Comparison of ENCODE assay signal across 24 mouse cellular contexts in genomic region chr17:85661521-85661920, GRCm38 (mm10). TPM values are rescaled to one million over a fixed set of nuclear protein-coding genes. Genes with fewer than 3 reads are reported as not detected.
A peak's percentile ranks its signal among the peaks of the same experiment; 100 is the strongest.
DNase-seq lines count a peak whose midpoint lies in the region; ATAC-seq and TF ChIP-seq lines count a peak whose summit lies in the region.
"Had no signal": no experiment of that assay in that cellular context is flagged by ENCODE, and none has a peak within 500 bp of the region (broad histone marks: within the 10 kb centered on the region; RNA-seq: fewer than 3 reads in every experiment).

No protein-coding gene starts in this region.

- no peaks in the 10 kb centered on the region for H3K9me3 ChIP-seq in forebrain, embryonic 13.5 days (replicated peaks)
- H3K9me3 ChIP-seq: embryonic facial prominence, embryonic 10.5 days; forebrain, embryonic 15.5 days; heart, embryonic 12.5 days; hindbrain, embryonic 10.5 days; intestine, embryonic 15.5 days had no signal

- no peak for TF ChIP-seq CTCF in heart, adult 2 months (IDR thresholded peaks at IDR 0.05)

- no peaks in the 10 kb centered on the region for H3K36me3 ChIP-seq in forebrain, embryonic 13.5 days (ENCODE audit: poor library complexity, severe bottlenecking)
- no peaks in the 10 kb centered on the region for H3K36me3 ChIP-seq in heart, adult 2 months (ENCODE audit: control insufficient read depth, insufficient read depth, low read length)
- H3K36me3 ChIP-seq: embryonic facial prominence, embryonic 10.5 days; forebrain, embryonic 15.5 days; heart, embryonic 12.5 days; hindbrain, embryonic 10.5 days; intestine, embryonic 15.5 days had no signal

- H3K79me2 ChIP-seq in heart, adult 2 months (replicated peaks; ENCODE audit: control insufficient read depth, insufficient read depth, low read length): no peaks in the 10 kb centered on the region

- no peak overlapping the region for H3K27ac ChIP-seq in forebrain, embryonic 13.5 days
- H3K27ac ChIP-seq in heart, adult 2 months: no peak overlapping the region
- H3K27ac ChIP-seq: embryonic facial prominence, embryonic 10.5 days; forebrain, embryonic 15.5 days; hindbrain, embryonic 10.5 days; hindbrain, embryonic 14.5 days; intestine, embryonic 15.5 days had no signal

- no peak for TF ChIP-seq EP300 in heart, adult 2 months (IDR thresholded peaks at IDR 0.05; ENCODE audit: insufficient read depth, low read depth, low read length)

- no peak overlapping the region for H3K9ac ChIP-seq in forebrain, embryonic 13.5 days
- H3K9ac ChIP-seq in heart, adult 2 months (ENCODE audit: low read depth, low read length): no peak overlapping the region
- H3K9ac ChIP-seq: forebrain, embryonic 15.5 days; heart, embryonic 12.5 days; hindbrain, embryonic 14.5 days; intestine, embryonic 15.5 days had no signal

- intact Hi-C loops in heart, adult 2 months (cut with DNase I): no loop called here

- H3K27me3 ChIP-seq in forebrain, embryonic 13.5 days: peaks cover 59% of the 10 kb centered on the region
- no peaks in the 10 kb centered on the region; the same call in 1 of the 2 replicates for H3K27me3 ChIP-seq in heart, adult 2 months (ENCODE audit: control insufficient read depth, insufficient read depth, low read length)

- H3K4me1 ChIP-seq in forebrain, embryonic 13.5 days: peaks cover 13% of the 10 kb centered on the region; the same call in 1 of the 2 replicates
- H3K4me1 ChIP-seq in heart, adult 2 months (ENCODE audit: control insufficient read depth, insufficient read depth, low read length): no peaks in the 10 kb centered on the region
- H3K4me1 ChIP-seq: heart, embryonic 12.5 days; intestine, embryonic 15.5 days had no signal

- TF ChIP-seq POLR2A in heart, adult 2 months (IDR thresholded peaks at IDR 0.05; ENCODE audit: insufficient read depth, low read depth, low read length): no peak

- ATAC-seq in forebrain, embryonic 13.5 days: no peak
- ATAC-seq: activated CD4-positive, CD25-positive, alpha-beta regulatory T cell, adult 4 months; forebrain, embryonic 15.5 days; intestine, embryonic 15.5 days; Patski had no signal

- peak; percentile 28 to 37 for DNase-seq in cerebellum, adult 18-20 months
- DNase-seq in cerebellum, postnatal 4 days (ENCODE audit: low spot score in 2 of 2): no peak
- DNase-seq in cerebellum, adult 9-10 months: peak; percentile 34
- peak; percentile 41 to 57 for DNase-seq in cerebellum, postnatal 25 days
- no peak for DNase-seq in frontal cortex, postnatal 36 days (ENCODE audit: low spot score in 2 of 2)
- DNase-seq in heart, adult 2 months: no peak
- DNase-seq: adrenal gland, postnatal 14 days; gastrocnemius, postnatal 14 days; kidney, adult 18-20 months had no signal

- no peak overlapping the region for H3K4me2 ChIP-seq in forebrain, embryonic 13.5 days
- H3K4me2 ChIP-seq: forebrain, embryonic 15.5 days; heart, embryonic 12.5 days; hindbrain, embryonic 14.5 days; intestine, embryonic 15.5 days had no signal

- H3K4me3 ChIP-seq in forebrain, embryonic 13.5 days: no peak overlapping the region
- no peak overlapping the region for H3K4me3 ChIP-seq in heart, adult 2 months
- H3K4me3 ChIP-seq: embryonic facial prominence, embryonic 10.5 days; forebrain, embryonic 15.5 days; heart, embryonic 12.5 days; hindbrain, embryonic 10.5 days; intestine, embryonic 15.5 days had no signal

- 76% methylated on average over 5 of the region's 5 CpGs for WGBS in forebrain, embryonic 13.5 days
- WGBS in heart, adult 2 months: 52% methylated on average over 5 of the region's 5 CpGs

RNA-seq across cellular contexts. Expression of gene Six2, which starts 26.6 kb away (rescaled TPM):
- 0.37 and 0.74 TPM in 2 replicates for polyA plus RNA-seq in forebrain, embryonic 13.5 days (2015; fragmentation: Nextera tagmentation; extraction: Ambion mirVana)
- under 1 TPM in 1 of 2 experiments, not detected in 1; 0.43 TPM for total RNA-seq in heart, adult 2 months (2021)
- polyA plus RNA-seq in heart, adult 2 months (2012; rRNA removed): 0.18 and 0.35 TPM in 2 replicates
- total RNA-seq: adrenal gland, adult 18-20 months; adrenal gland, postnatal 14 days had no signal
- polyA plus RNA-seq: activated CD4-positive, CD25-positive, alpha-beta regulatory T cell, adult 4 months; gonadal fat pad, adult 2 months; Patski had no signal

RNA-seq across cellular contexts. Expression of gene Six3, which starts 48.1 kb away (rescaled TPM):
- 18.2 and 22.4 TPM in 2 replicates for polyA plus RNA-seq in forebrain, embryonic 13.5 days (2015; fragmentation: Nextera tagmentation; extraction: Ambion mirVana)
- not detected for total RNA-seq in heart, adult 2 months (2021)
- polyA plus RNA-seq in heart, adult 2 months (2012; rRNA removed): 0.06 TPM in 1 of 2 replicates, not detected in the other
- total RNA-seq: adrenal gland, adult 18-20 months; adrenal gland, postnatal 14 days; CH12.LX; gastrocnemius, postnatal 14 days; heart, adult 8-10 months; heart, postnatal 25 days had no signal
- polyA plus RNA-seq: activated CD4-positive, CD25-positive, alpha-beta regulatory T cell, adult 4 months; gonadal fat pad, adult 2 months; heart, embryonic 12.5 days; heart, embryonic 16.5 days; hindbrain, embryonic 14.5 days; intestine, embryonic 15.5 days had no signal

Comparison
In these comparisons a context has a peak if more than half of its experiments do, and no peak if none do; other contexts are left out.
1. DNase-seq: peak in cerebellum, adult 18-20 months (2 of 2), cerebellum, adult 9-10 months (single experiment) and cerebellum, postnatal 25 days (2 of 2); none in cerebellum, postnatal 4 days (0 of 2), frontal cortex, postnatal 36 days (0 of 2) and heart, adult 2 months (0 of 2).
2. RNA of gene Six3, which starts 48.1 kb away (polyA plus RNA-seq): 18.2 to 22.4 TPM in forebrain, embryonic 13.5 days; 0.06 TPM in heart, adult 2 months; every median in the first group is over 10 times any median in the second.